Mouse (Mus musculus) ES-Bruce4 (cell line): Measurements from ENCODE around the gene Sema3b. TPM values are rescaled to one million over a fixed set of nuclear protein-coding genes. Genes with fewer than 3 reads are reported as not detected.

Source experiments
- H3K27ac ChIP-seq: 2 replicates; pipeline ENCODE4 v1.5.1; 2012; ENCODE audit warnings: low read length, inconsistent platforms; ENCODE audit not compliant: insufficient read depth
- H3K27me3 ChIP-seq: 2 replicates; pipeline ENCODE4 v1.6.1; 2012; ENCODE audit warnings: mild to moderate bottlenecking, low read length, inconsistent platforms; ENCODE audit not compliant: control insufficient read depth, poor library complexity, insufficient read depth, severe bottlenecking
- H3K36me3 ChIP-seq: 2 replicates; pipeline ENCODE4 v1.6.1; 2012; ENCODE audit warnings: inconsistent platforms, mild to moderate bottlenecking, low read length, moderate library complexity; ENCODE audit not compliant: control insufficient read depth, poor library complexity, insufficient read depth, severe bottlenecking
- H3K4me1 ChIP-seq: one replicate; pipeline ENCODE4 v1.8.1; 2011; ENCODE audit warnings: low read length; ENCODE audit not compliant: control insufficient read depth, insufficient read depth
- H3K4me3 ChIP-seq: 2 replicates; pipeline ENCODE4 v1.5.1; 2011; ENCODE audit warnings: low read depth, mild to moderate bottlenecking, low read length
- H3K9ac ChIP-seq: 2 replicates; pipeline ENCODE4 v1.6.1; 2012; ENCODE audit warnings: low read depth, mild to moderate bottlenecking, inconsistent platforms; ENCODE audit not compliant: poor library complexity, severe bottlenecking
- H3K9me3 ChIP-seq: replicated peaks from 2 replicates; pipeline ENCODE4 v1.6.1; 2012; ENCODE audit warnings: mild to moderate bottlenecking, low read length, inconsistent platforms; ENCODE audit not compliant: control insufficient read depth, poor library complexity, insufficient read depth, severe bottlenecking
- CTCF ChIP-seq: IDR thresholded peaks from one replicate; pipeline ENCODE4 v1.8.1; 2011; ENCODE audit warnings: low read depth, low read length
- EP300 ChIP-seq: IDR thresholded peaks from 2 replicates; pipeline ENCODE4 v1.6.1; 2011; ENCODE audit warnings: low read depth, low read length; ENCODE audit not compliant: insufficient read depth
- POLR2A ChIP-seq: IDR thresholded peaks from one replicate; pipeline ENCODE4 v1.8.1; 2011; ENCODE audit warnings: low read length; ENCODE audit not compliant: insufficient read depth
- polyA plus RNA-seq: library from polyadenylated mRNA; stranded (reverse); fragments of >200 nt; gene quantifications from 2 replicates; pipeline ENCODE4 v1.2.4, GENCODE M21; 2011; ENCODE audit warnings: low read depth; ENCODE audit not compliant: missing spikeins, insufficient read depth, insufficient read length

The Sema3b gene
- polyA plus RNA-seq, 1 experiment: 16.5 TPM

DNA sequence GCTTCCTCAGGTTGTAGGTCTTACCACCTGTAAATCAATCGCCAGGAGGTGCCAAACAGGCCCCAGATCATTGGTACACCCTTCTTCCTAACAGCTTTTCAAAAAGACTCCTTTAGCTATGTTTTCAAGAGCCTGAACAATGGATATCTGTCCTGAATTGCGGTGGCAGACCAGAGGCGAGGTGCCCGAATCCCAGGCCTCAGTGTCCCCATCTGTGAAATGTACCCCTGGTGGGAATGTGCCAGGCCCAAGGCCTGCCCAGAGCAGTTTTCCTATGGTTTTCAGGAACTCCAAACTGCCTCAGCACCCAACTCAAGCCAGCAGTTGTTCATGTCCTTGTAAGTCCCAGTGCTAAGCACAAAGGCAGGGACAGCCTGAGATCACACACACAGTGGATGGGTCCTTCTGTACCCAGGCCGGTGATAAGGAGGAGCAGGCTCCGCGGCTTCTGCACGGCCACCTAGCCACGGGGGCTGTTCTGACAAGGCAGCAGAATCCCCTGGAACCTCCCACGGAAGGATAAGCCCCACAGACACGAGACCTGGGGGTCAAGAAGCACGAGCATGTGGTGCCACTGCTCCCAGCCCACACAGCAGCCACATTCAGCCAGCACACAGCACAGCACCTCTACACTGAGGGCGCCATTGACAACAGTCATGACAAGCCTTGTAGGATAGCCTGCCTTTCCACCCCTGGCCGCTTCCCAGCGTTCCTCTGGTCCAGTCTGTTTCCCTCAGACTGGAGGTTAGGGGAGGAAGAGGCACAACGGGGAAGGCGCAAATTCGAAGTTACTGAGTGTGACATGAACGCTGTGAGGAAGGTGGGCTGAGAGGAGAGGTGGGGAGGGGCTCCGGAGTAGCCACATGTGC lies 18.6 kb upstream of the Sema3b start:
- TF ChIP-seq CTCF: no peak
- no peak for TF ChIP-seq EP300
- no peak for TF ChIP-seq POLR2A
- Histone ChIP-seq H3K36me3 (no peaks in the 10 kb centered on the region), H3K4me3 (peak overlapping the region; percentile 0; the same call in 1 of the 2 replicates), H3K9ac (no peak overlapping the region), H3K27ac (peak overlapping the region; percentile 31), H3K27me3 (no peaks in the 10 kb centered on the region), H3K4me1 (peaks cover 21% of the 10 kb centered on the region), H3K9me3 (no peaks in the 10 kb centered on the region)

DNA sequence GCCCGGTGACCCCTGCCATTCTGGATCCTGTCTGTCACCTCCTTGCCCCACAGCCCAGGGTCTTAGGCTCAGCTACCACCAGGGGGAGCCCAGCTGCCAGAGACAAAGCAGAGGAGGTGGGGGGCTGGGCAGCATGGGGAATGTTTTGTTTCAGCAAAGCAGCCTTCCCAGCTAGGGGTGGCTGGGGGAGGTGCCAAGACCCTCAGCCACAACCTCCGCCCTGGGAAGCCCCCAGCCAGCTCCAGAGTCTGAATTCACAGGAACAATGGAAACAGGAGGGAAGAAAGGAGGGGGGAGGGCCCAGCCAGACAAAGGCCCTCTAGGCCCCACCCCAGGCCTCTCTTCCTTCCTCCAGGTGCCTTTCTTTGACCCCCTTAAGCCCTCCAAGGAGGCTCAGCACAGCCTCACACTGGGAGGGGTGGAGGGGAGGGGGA lies 17.8 kb upstream of the Sema3b start:
- Histone ChIP-seq H3K4me1 (peaks cover 16% of the 10 kb centered on the region), H3K4me3 (peak overlapping the region; percentile 45), H3K36me3 (no peaks in the 10 kb centered on the region)

GRCm38 (mm10) chr9:107626158-107626843 lies 17.3 kb upstream of the Sema3b start:
- Histone ChIP-seq H3K27ac (no peak overlapping the region), H3K9me3 (no peaks in the 10 kb centered on the region), H3K36me3 (no peaks in the 10 kb centered on the region), H3K9ac (no peak overlapping the region; the same call in 1 of the 2 replicates), H3K4me3 (peak overlapping the region; percentile 45), H3K27me3 (no peaks in the 10 kb centered on the region), H3K4me1 (peaks cover 13% of the 10 kb centered on the region)
- TF ChIP-seq POLR2A (no peak), EP300 (no peak), CTCF (no peak)

More for the DNA sequence above, 17.8 kb upstream of the Sema3b start:
- Histone ChIP-seq H3K9me3 (no peaks in the 10 kb centered on the region), H3K27me3 (no peaks in the 10 kb centered on the region), H3K9ac (no peak overlapping the region), H3K27ac (no peak overlapping the region)
- TF ChIP-seq EP300: peak; percentile 95
- TF ChIP-seq CTCF: peak; percentile 88
- no peak for TF ChIP-seq POLR2A

DNA sequence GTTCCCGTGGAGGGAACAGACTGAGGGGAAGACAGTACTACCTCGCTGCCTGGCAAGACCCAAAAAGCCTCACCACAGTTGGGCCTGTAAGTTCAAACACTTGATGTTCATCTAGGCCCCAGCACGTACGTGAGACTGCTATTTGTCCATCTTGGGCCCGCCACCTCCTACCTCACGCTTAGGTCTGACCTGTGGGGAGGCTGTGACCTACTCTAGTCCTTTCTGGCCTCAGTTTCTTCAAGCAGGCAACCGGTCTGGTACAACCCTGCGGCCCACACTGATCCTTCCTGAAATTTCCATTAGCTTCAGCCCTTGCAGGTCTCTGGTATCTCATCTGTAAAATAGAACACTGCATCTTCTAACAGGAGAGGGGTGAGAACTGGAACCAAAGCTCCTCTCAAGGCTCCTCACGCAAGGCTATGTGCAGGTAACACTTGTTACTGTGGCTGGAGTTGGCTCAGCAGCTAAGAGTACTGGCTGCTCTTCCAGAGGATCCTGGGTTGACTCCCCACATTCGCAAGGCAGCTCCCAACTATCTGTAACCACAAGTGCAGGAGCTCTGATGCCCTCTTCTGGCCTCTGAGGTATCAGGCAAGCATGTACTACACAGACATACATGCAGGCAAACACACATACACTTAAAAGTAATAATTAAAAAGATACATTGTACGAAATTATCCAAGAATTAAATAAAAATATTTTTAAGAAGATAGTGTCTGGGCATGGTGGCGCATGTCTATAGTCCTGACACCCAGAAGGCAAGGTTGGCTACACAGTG lies 16.5 kb upstream of the Sema3b start:
- Histone ChIP-seq H3K27ac (no peak overlapping the region), H3K4me1 (peaks cover 11% of the 10 kb centered on the region), H3K36me3 (no peaks in the 10 kb centered on the region)

DNA sequence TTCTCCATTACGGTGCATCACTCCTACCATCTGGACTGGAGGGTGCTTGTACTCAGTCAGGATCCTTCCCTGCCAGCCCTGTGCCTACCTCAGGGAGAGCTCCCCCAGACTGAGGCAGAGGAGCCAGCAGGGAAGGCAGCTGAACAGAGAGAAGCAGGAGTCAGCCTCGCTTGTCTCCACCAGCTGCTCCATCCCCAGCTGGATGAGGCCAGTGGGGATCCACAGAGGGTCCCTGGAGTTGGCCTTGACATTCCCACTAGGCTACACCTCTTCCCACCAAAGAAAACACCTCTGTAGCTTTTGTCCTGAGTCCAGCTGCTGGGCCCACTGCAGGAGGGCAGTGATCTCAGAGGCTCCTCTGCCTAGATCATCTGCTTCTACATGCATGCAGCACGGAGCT lies 15.9 kb upstream of the Sema3b start:
- no peaks in the 10 kb centered on the region for H3K9me3 ChIP-seq
- H3K9ac ChIP-seq: no peak overlapping the region
- no peaks in the 10 kb centered on the region for H3K27me3 ChIP-seq
- peaks cover 11% of the 10 kb centered on the region for H3K4me1 ChIP-seq
- no peaks in the 10 kb centered on the region for H3K36me3 ChIP-seq
- no peak overlapping the region for H3K4me3 ChIP-seq
- TF ChIP-seq CTCF (no peak), EP300 (no peak), POLR2A (no peak)
- no peak overlapping the region for H3K27ac ChIP-seq

More for the DNA sequence above, 16.5 kb upstream of the Sema3b start:
- H3K4me3 ChIP-seq: no peak overlapping the region
- no peak for TF ChIP-seq EP300
- TF ChIP-seq CTCF: peak; percentile 37
- H3K9ac ChIP-seq: no peak overlapping the region
- H3K9me3 ChIP-seq: no peaks in the 10 kb centered on the region
- no peaks in the 10 kb centered on the region for H3K27me3 ChIP-seq
